In the genomic region with DNA sequence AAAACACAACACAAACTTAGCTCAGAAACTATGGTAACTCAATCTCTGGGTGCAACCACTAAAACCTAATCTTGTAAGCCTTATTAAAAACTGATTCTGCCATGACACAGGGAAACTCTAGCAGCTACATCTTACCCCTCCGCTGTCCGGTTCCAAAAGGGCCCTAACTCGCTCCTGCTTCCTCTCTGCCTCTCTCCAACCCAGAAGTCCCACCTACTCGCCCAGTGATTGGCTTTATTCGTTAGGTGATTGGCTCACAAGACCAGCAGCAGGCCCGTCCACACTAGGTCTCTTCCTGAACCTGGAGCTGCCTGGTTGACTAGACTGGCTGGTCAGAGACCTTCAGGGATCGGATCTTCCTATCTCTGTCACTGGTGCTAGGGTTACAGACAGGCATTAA, we compare ENCODE assay signal across 10 mouse cellular contexts.
"Had no signal": no experiment of that assay in that cellular context is flagged by ENCODE, and none has a peak within 500 bp of the region (broad histone marks: within the 10 kb centered on the region; RNA-seq: fewer than 3 reads in every experiment).

No protein-coding gene starts in this region.

- H3K27me3 ChIP-seq: kidney, embryonic 15.5 days; limb, embryonic 13.5 days had no signal

- H3K36me3 ChIP-seq: kidney, embryonic 15.5 days; limb, embryonic 13.5 days; midbrain, embryonic 12.5 days had no signal

- H3K4me1 ChIP-seq: limb, embryonic 13.5 days; midbrain, embryonic 12.5 days had no signal

- H3K4me3 ChIP-seq: kidney, embryonic 15.5 days; limb, embryonic 13.5 days; midbrain, embryonic 12.5 days had no signal

- H3K9ac ChIP-seq: kidney, embryonic 15.5 days; limb, embryonic 13.5 days; liver, embryonic 14.5 days; midbrain, embryonic 12.5 days had no signal

- H3K27ac ChIP-seq: kidney, embryonic 15.5 days; limb, embryonic 13.5 days; liver, embryonic 14.5 days; midbrain, embryonic 12.5 days had no signal

- H3K9me3 ChIP-seq: kidney, embryonic 15.5 days; limb, embryonic 13.5 days; midbrain, embryonic 12.5 days had no signal

- DNase-seq: kidney, postnatal 14 days; left cerebral cortex, postnatal 4 days; lung, adult 18-20 months; right cerebral cortex, postnatal 14 days; thymus, adult 18-20 months; thymus, postnatal 14 days had no signal

- H3K4me2 ChIP-seq: kidney, embryonic 15.5 days; limb, embryonic 13.5 days; midbrain, embryonic 12.5 days had no signal
